Mouse (Mus musculus): ENCODE data around the gene Rras2.

GRCm38 (mm10) chr7:114063966-114064365 lies 53.6 kb downstream of the Rras2 start:
- TF ChIP-seq POLR2A (IDR thresholded peaks at IDR 0.05; ENCODE audit: low read depth, low read length), result no peak
- no peak for TF ChIP-seq CTCF (IDR thresholded peaks at IDR 0.05; ENCODE audit: borderline replicate concordance, insufficient read depth, low read length)

All from embryonic fibroblast, embryonic 13.5 days (primary cell).